Mouse (Mus musculus) liver, adult (tissue): ENCODE data around the gene Insc.

ENCODE experiments used
- GATA4 ChIP-seq: IDR thresholded peaks from 2 replicates; pipeline ENCODE4 v1.6.1; 2014; ENCODE audit warnings: mild to moderate bottlenecking, low read length; ENCODE audit not compliant: insufficient replicate concordance

Insc gene

DNA sequence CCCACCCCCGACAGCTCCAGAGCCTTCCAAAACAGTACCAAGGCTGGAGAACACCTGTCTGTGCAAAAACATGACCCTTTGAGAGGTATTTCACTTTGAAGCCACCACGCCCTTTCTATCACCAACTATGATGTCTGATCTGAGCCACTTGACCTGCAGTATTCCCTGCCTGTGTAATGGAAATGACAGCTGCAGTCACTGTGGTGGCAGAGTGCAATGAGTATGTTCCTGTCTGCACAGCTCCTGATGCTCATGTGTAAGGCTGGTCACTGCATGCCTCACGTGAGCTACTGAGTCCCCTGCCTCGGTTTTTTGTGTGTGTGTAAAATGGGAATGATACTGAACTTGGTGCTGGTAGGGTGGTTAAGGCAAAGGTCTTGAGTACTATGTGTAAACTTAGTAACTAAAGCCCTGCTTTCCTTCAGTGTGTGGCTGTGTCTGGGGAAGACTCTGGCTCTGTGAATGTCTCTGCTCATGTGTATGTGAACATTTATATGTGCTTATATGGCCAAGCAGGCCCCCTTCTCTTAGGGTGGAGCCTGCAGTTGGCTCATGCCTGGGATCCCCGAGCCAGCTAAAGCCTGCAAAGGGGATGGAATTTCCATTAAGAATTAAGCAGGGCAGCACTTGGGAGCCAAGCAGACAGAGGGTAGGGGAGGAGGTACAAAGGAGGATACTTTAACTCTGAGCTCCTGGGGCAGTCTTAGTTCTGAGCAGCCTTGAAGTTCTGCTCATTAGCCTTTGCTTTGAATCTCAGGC lies at the start of gene Insc:
TSS of gene Insc (plus strand) at position 673 of the 759 bp plus-strand sequence.
- TF ChIP-seq GATA4 = no peak

DNA sequence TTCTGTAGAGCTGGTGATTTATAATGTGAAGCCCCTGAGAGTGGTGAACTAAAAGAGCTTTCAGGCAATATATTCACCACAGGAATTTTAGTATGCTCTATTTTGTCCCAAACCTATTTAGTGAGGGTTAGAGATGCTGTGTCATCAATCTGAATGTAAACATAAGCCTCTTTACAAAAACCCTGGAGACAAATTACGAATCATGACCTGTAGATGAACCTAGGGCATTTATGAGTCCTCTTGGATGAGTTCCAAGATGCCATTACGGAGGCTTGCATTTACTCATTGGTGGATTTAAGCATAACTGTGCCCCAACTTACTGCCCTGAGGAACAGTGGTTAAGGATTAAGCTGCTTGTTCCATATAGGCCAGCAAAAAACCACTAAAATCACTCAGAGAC lies 42.6 kb upstream of the Insc start:
- no peak for TF ChIP-seq GATA4

DNA sequence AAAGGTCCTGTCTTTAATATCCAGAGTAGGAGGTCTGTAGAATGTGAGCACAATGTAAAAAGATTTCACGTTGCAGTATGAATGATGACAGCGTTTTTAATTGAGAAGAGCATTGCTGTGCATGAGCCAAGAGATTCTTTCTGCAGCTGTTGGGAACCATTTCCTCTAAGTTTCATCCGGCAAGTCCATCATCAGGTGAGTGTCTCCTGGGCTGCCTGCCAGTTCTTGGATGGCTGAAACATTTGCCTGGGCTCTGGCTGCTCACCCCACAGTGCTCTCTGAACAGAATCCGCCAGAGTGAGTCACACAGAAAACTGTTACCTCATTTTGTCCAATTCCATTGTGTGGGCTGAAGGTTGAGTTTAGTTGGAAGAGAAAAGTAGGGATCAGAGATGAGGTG lies 36.8 kb upstream of the Insc start:
- TF ChIP-seq GATA4 = no peak

DNA sequence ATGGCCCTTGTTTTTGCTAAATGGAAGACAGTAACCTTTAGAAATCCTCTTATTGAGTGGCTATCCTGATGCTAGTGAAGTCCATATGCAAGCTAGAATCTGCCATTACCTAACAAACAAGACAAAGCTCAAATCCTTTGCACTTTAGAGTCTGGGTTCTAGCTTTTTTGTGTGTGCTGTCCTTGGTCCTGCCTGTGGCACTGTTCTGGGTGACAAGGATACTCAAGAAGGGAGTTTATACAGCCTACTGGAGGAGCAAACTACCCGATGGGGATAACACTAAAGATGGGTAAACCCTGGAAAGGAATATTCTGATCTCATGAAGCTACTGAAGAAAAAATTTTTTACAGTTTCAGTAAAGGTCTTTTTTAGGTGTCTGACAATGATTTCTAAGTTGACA lies 36.1 kb upstream of the Insc start:
- no peak for TF ChIP-seq GATA4

DNA sequence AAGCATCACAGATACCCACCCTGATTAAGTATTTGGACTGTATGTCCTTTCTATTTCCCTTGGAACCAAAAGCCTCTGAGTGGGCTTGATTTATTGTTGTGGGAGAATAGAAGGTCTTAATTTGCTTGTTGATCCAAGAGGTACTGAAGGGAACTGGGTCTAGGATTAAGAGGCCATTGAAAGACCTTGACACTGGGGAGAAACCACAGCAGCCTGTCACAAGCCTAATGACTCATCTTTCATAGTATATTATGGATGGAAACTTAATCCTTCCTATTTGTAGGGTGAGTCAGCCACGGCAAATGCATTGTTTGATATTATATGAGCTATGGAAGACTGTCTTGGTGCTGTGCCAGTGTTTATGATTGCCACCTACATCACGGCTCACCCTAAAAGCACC lies 33.1 kb upstream of the Insc start:
- TF ChIP-seq GATA4 = no peak

DNA sequence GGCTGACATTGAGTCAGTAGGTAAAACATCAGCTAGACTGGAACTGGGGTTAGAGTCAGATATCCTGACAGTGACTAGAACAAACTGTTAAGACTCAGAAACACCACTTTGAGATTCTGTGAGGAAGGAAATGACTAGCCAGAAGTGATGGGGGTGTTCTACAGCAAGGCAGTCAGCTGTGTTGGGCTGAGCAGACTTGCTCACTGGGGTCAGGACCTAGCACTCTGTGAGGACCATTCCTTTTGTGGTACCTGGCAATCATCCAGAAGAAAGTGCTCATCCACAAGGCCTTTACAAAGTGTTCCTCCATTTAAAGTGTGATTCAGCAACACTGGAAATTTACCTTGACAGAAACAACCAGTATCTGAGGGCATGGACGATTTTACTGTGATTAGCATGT lies 31.0 kb upstream of the Insc start:
- TF ChIP-seq GATA4 = no peak

DNA sequence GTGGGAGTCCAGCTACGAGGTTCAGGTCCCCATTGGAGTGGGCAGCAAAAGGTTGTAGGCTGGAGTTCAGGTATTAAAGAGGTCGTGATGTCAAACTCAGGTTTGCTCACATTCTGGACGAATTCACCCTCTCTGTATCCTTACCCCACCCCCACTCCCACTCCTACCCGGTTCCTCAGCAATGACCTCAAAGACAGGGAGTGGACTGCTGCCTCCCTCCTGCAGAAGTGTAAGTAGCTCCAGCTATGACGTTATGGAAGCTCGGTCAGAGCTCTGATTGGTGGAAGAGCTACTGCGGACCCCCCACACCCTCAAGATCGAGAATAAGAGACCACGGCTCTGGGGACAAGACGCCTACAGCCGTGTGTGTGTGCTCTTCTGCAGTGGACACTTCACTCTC lies 25.2 kb upstream of the Insc start, which contains the start of gene Calcb:
TSS of gene Calcb (plus strand) at position 344 of the 400 bp plus-strand sequence.
- no peak for TF ChIP-seq GATA4

DNA sequence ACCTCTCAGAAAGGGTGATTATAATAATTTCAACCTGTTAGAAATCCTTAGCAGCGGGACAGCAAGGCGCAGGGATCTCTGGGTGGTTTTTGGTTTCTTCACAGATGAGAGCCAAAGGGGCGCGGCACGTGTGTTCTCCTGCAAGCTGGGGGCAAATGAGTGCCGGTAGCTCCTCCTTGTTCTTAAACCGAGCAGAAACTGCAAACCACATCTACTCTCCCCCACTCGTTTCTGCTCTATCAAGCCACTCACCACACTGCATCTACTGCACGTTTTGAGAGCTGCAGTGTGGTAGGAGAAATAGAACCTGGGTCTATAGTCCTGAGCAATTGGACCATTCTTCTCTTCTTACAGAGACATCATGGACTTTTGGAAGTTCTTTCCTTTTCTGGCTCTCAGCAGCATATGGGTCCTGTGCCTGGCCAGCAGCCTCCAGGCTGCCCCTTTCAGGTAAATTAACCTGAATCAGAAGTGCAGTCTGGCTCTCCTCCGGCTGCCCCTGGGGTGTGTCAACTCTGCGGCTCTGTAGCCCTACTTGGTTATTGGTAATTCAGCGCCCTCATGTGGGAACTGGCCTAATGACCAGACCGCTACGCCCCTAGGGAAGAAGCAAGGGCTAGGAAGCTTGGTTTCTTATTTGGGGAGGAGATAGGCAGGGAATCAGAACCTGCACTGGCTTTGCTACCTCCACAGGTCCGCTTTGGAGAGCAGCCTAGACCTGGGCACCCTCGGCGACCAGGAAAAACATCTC lies 23.9 kb upstream of the Insc start:
- TF ChIP-seq GATA4 = no peak

DNA sequence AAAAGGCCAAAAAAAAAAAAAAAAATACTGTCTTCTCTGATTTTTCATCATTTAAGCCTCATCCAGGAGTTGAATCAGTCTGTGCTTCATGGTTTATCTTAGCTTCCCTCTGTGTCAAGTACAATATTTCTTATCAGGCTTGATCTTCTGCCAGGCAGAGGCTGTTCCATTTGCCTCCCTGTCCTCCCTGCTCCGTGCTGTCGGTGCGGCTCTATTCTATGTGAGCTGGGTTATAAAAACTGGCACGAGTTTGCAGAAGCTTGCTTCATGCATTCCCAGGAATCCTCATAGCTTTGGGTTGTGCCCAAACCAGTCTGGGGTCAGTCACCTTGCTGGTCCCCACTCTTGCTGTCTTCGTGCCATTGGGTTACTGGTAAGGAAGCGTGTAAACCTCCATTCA lies 12.3 kb upstream of the Insc start:
- TF ChIP-seq GATA4 = no peak

DNA sequence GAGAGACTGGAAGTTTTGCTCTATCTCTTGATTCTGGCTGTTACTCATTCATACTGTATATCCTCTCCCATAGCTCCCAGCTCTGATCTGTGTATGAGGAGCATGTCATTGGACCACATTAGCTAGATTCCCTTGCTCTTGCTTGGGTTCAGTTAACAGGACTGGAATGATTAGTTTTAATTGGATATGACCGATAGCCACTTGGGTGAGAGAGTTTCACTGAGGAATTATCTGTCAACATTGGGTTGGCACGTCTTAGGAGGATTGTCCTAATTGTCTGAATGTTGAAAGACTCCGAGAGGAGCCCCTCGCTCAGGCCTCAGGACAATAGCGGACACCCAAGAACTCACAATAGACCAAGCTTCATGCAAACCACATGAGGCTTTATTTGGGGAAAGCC lies 7.2 kb upstream of the Insc start:
- TF ChIP-seq GATA4 = no peak

DNA sequence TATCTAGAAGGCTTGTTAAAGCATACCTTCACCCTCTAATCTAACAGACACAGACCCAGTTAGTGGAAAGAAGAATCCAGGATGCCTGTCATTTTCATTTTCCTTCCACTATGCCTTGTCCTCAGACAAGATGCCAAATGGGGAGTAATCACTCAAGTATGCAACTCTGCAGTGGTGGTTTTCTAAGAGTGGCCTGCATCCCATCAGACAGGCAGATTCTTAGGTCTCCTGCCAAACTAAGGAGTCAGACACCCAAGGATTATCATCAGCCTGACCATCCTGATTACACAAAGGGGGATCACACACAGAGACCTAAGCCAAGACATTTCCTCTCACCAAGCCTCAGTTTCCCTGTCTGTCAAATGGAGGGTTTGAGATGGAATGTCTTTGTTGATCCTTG lies 5.3 kb upstream of the Insc start:
- TF ChIP-seq GATA4 = no peak

DNA sequence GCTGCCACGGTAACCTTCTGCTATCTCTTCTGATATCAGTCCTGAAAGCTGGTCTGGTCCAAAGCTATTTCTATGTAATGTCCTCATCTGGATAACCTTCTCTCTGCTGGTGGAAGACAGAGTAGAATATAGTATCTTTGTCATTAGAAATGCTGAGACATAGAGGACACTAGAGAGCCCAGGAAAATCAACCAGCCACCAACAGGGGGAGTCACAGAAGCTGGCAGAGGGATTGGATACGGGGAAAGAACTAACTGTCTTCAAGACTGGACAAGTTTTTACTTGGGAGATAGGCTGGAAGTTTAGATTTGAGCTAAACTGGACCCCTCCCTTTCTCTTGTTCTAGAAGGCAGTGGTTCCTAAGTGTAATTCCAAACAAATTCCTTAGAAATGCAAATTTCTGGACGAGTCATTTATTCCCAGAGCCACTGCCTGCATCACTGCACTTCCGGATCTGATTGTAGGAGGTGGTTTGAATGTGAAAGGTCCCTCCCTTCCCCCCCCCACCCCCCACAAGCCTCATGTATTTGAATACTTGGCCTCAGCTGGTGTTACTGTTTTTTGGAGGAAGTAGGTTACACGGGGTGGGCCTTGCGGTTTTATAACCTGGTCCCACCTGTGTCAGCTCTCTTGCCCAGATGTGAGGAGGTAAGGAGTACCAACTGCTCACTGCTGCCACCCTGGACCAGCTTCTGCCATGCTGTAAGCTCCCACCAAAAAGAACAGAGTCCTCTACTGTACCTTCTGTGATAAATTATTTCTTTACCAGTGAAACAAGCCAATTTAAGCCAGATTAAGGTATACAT lies 2.9 kb upstream of the Insc start:
- TF ChIP-seq GATA4 = no peak

DNA sequence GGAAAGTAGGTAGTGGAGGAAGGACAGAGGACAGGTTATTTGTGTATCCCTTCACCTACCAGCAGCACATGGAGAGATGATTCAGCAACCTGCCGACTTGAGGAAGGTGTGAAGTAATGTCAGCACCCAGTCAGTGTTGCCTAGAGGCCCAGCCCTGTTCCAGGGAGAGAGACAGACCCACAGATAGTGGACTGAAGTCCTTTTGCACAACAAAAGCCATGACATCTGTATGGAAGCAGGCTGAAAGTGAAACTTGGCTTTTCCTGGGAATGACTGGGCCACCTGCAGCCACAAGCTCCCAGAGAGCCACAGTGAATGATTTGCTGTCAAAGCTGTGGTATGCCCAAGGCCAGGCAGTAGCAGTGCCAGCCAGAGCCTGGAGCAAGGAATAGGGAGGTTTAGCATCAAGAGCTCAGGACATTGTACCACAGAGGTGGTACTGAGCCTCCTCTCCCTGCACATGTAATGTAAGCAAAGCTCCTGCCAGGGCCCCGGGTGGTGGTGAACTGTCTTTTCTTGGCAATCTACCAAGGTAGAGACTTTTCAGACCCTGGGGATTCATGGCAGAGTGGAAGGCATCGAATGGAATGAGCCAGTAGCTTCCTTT lies 1.2 kb downstream of the Insc start:
- TF ChIP-seq GATA4 = no peak

DNA sequence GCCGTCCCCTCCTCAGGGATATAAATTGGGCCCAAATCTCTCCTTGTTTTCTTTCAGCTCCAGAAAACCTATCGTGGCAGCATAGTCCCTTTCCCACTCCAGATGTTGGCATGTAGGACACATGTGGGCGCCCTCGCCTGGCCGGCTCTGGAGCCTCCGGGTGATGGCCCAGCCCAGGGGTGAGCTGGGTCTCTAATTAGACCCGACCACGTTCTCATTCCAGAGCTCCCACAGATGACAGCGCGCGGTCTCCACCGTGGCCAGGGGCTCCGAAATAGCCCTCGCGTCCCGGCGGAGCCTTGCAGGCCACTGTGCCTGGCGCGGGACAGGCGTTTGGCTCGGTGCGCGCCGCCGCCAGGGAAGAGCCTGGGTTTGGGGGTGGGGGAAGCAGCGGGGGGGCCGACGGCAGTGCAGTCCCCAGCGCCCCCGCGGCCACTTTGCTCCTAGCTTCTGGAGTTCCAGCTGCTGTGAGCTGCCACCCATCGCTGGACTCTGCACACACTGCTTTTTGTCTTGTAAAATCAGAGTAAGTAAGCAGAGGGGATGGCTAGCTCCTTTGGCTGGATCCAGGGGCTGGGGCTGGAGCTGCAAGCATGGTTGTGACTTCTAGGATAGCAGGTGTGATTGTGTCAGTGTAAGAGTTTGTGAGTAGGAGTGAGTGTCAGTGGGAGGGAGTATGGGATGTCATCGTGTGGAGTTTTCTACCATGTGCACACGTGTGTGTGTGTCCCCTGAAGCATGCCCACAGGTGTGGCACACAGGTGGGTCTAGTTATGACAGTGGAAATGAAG lies 2.2 kb downstream of the Insc start:
- TF ChIP-seq GATA4 = no peak
